Mouse (Mus musculus): ENCODE measurements at regions not wholly inside any gene's neighbourhood (a gene's known extent, or its start where the extent isn't known, plus 50 kb on each side); places are given as distances from the start of the nearest gene placed in this dataset.

DNA sequence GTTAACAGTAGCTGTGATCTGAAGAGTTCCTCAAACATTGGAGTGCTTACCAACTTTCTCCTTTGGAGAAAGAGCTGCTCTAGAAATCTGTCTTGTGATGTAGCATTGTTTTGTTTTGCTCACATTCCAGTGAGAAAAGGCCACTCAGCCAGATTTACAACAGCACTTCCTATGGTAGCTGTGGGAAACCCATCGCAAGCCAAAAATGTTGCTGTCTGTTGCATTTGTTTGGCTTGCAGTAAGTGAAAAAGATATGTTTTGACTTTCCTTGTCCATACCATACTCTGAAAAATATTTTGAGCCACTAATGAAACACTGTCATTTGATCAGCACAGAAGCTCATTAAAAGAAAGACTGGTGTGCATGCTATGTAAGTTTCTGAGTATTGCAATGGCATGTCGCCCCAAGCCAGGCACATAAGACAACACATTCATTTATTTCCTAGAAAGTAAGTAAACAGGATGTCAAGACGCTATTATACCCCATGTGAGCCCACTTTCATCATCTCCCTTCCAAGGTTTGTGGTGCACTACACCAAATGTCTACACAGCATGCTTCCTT is 66.2 kb downstream of the Car2 start:
- no peak for TF ChIP-seq CTCF (IDR thresholded peaks at IDR 0.05; ENCODE audit: extremely low read depth, insufficient read length, insufficient replicate concordance, low read depth, low read length)
- TF ChIP-seq POLR2A (IDR thresholded peaks at IDR 0.05; ENCODE audit: low read depth, low read length), result no peak

Data from small intestine, adult 2 months (tissue).